Mouse (Mus musculus): ENCODE data around the gene Zfp771. TPM values are rescaled to one million over a fixed set of nuclear protein-coding genes. Genes with fewer than 3 reads are reported as not detected.
"Not testable (repeated sequence)": the region's sequence is repeated elsewhere in the genome, so short reads cannot be mapped to it uniquely, and the experiment has no call there.

Gene Zfp771
- polyA plus RNA-seq, 1 experiment from 2014 or later, result 39.6 TPM

DNA sequence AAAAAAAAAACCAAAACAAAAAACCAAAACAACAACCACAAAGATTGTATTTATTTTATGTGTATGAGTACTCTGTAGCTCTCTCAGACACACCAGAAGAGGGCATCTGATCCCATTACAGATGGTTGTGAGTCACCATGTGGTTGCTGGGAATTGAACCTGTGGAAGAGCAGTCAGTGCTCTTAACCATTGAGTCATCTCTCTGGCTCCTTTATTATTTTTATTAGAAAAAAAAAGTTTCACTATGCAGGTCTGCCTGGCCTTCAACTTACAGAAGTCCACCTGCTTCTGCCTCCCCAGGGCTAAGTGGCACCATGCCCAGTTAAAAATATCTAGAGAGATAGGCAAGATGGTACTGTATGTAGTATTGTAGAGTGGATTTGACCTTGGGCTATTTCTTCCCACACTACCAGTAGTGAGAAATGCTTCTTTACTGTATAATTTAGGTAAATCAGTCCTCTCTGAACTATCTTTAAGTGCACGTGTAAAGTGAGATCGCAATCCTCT lies 660 bp upstream of the Zfp771 start:
- Histone ChIP-seq H3K9me3 (replicated peaks; ENCODE audit: control insufficient read depth, low read length) (no peaks in the 10 kb centered on the region), H3K4me1 (ENCODE audit: control insufficient read depth, insufficient read depth, low read length) (peaks cover 21% of the 10 kb centered on the region), H3K4me2 (ENCODE audit: low read depth, low read length) (peak overlapping the region; percentile 92), H3K36me3 (ENCODE audit: control insufficient read depth, insufficient read depth) (peaks cover 8% of the 10 kb centered on the region), H3K27me3 (ENCODE audit: control insufficient read depth, insufficient read depth, low read length) (no peaks in the 10 kb centered on the region), H3K4me3 (ENCODE audit: low read length) (peak overlapping the region; percentile 95), H3K9ac (ENCODE audit: low read length) (peak overlapping the region; percentile 97), H3K27ac (ENCODE audit: low read length) (peak overlapping the region; percentile 93)
- ATAC-seq (replicated peaks; ENCODE audit: extremely low read depth, insufficient read depth, low FRiP score), result no peak
- 22% methylated on average over 2 of the region's 2 CpGs for WGBS

DNA sequence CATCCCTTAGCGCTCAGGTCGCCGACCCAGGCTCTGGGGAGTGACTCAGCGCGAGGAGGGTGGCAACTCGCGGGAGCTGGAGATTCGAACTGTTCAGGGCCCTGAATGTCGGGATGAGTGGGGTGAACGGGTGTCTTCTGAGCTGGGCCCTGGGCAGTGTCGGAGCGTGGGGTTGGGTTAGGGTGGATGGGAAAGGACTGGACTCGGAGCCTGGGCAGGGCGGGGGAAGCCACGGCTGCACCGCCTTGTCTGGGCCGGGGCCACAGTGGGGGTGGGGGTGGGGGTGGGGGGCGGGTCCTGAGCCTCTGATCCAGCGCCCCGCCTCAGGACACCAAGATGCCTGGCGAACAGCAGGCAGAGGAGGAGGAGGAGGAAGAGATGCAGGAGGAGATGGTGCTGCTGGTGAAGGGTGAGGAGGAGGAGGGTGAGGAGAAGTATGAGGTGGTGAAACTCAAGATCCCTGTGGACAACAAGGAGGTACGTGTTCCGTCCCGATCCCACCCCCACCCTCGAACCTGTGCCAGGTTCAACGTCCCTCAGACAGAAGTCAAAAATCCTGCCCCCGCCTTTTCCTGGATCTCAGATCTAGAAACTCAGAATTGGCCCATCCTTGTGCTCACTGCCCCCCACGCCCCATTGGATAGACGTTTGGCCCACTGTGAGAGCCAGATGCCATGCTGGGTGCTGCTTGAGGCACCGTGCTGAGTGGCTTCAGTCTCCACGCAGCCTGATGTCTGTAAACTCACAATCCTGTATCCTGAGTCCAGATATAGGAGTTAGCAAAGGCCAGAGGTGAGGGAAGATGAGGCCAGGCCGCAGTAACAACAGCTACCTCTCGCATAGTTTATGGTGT lies 810 bp downstream of the Zfp771 start:
- Histone ChIP-seq H3K9ac (ENCODE audit: low read length) (peak overlapping the region; percentile 97), H3K27me3 (ENCODE audit: control insufficient read depth, insufficient read depth, low read length) (no peaks in the 10 kb centered on the region), H3K27ac (ENCODE audit: low read length) (peak overlapping the region; percentile 93), H3K4me3 (ENCODE audit: low read length) (peak overlapping the region; percentile 95), H3K4me1 (ENCODE audit: control insufficient read depth, insufficient read depth, low read length) (peaks cover 21% of the 10 kb centered on the region), H3K4me2 (ENCODE audit: low read depth, low read length) (peak overlapping the region; percentile 92), H3K9me3 (replicated peaks; ENCODE audit: control insufficient read depth, low read length) (no peaks in the 10 kb centered on the region), H3K36me3 (ENCODE audit: control insufficient read depth, insufficient read depth) (no peaks in the 10 kb centered on the region; the same call in none of the 2 replicates)
- ATAC-seq (replicated peaks; ENCODE audit: extremely low read depth, insufficient read depth, low FRiP score), result peak; percentile 68
- WGBS, result 10% methylated on average over 33 of the region's 33 CpGs

DNA sequence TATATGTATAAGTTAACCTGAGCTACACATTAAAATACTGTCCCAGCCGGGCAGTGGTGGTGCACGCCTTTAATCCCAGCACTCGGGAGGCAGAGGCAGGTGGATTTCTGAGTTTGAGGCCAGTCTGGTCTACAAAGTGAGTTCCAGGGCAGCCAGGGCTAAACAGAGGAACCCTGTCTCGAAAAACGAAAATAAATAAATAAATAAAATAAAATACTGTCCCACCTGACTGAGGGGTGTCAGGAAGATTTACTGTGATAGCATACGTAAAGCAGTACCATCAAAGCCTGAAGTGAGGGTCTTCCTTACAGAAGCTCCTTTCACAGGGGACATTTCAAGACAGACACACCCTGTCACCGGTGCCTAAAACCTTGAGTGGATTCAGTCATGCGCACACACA lies 6.4 kb downstream of the Zfp771 start:
- not testable (repeated sequence) for H3K36me3 ChIP-seq (ENCODE audit: control insufficient read depth, insufficient read depth); H3K27me3 ChIP-seq (ENCODE audit: control insufficient read depth, insufficient read depth, low read length); H3K9me3 ChIP-seq (replicated peaks; ENCODE audit: control insufficient read depth, low read length); ATAC-seq (replicated peaks; ENCODE audit: extremely low read depth, insufficient read depth, low FRiP score); H3K4me3 ChIP-seq (ENCODE audit: low read length); H3K27ac ChIP-seq (ENCODE audit: low read length); H3K4me2 ChIP-seq (ENCODE audit: low read depth, low read length); H3K9ac ChIP-seq (ENCODE audit: low read length)
- H3K4me1 ChIP-seq (ENCODE audit: control insufficient read depth, insufficient read depth, low read length), result peaks cover 19% of the 10 kb centered on the region
- WGBS, result 91% methylated on average over 8 of the region's 8 CpGs

DNA sequence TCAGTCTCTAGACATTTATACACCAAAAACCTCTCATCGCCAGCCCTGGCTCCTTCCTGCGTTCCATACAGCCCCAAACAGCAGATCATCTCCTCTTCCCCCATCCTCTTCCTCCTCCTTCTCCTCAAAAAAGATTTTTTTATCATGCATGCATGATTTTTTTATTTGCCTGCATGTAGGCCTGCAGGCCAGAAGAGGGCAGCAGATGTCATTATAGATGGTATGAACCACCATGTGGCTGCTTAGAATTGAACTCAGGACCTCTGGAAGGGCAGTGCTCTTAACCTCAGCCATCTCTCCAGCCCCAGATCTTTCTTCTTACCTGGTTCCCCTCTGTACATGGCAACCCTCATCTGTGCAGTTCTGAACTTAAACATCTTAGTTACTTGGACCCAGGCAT lies 8.3 kb downstream of the Zfp771 start:
- ATAC-seq (replicated peaks; ENCODE audit: extremely low read depth, insufficient read depth, low FRiP score), result no peak
- Histone ChIP-seq H3K27ac (ENCODE audit: low read length) (no peak overlapping the region), H3K36me3 (ENCODE audit: control insufficient read depth, insufficient read depth) (no peaks in the 10 kb centered on the region; the same call in none of the 2 replicates), H3K27me3 (ENCODE audit: control insufficient read depth, insufficient read depth, low read length) (no peaks in the 10 kb centered on the region), H3K4me3 (ENCODE audit: low read length) (no peak overlapping the region), H3K9ac (ENCODE audit: low read length) (no peak overlapping the region), H3K9me3 (replicated peaks; ENCODE audit: control insufficient read depth, low read length) (no peaks in the 10 kb centered on the region), H3K4me1 (ENCODE audit: control insufficient read depth, insufficient read depth, low read length) (peaks cover 11% of the 10 kb centered on the region), H3K4me2 (ENCODE audit: low read depth, low read length) (no peak overlapping the region)
- WGBS, result 78% methylated on average over 2 of the region's 2 CpGs

DNA sequence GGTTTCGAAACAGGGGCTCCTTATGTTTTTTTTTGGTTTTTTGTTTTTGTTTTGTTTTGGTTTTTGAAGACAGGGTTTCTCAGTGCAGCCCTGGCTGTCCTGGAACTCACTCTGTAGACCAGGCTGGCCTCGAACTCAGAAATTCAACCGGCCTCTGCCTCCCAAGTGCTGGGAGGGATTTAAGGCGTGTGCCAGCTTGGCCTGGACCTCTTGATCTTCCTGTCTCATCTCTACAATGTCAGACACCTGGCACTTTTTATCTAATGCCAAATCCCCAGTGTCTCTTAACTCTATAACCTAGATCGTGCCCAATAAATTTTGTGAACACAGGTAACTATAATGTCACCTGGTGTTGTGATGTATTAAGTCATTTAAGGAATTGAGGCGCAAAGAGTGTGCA lies 9.3 kb downstream of the Zfp771 start:
- WGBS, result 78% methylated on average over 6 of the region's 6 CpGs
- no peaks in the 10 kb centered on the region; the same call in 1 of the 2 replicates for H3K36me3 ChIP-seq (ENCODE audit: control insufficient read depth, insufficient read depth)
- H3K4me2 ChIP-seq (ENCODE audit: low read depth, low read length), result peak overlapping the region; percentile 82
- H3K27ac ChIP-seq (ENCODE audit: low read length), result peak overlapping the region; percentile 89
- H3K9me3 ChIP-seq (replicated peaks; ENCODE audit: control insufficient read depth, low read length), result no peaks in the 10 kb centered on the region
- ATAC-seq (replicated peaks; ENCODE audit: extremely low read depth, insufficient read depth, low FRiP score), result no peak
- peaks cover 11% of the 10 kb centered on the region for H3K4me1 ChIP-seq (ENCODE audit: control insufficient read depth, insufficient read depth, low read length)
- H3K27me3 ChIP-seq (ENCODE audit: control insufficient read depth, insufficient read depth, low read length), result no peaks in the 10 kb centered on the region
- H3K4me3 ChIP-seq (ENCODE audit: low read length), result peak overlapping the region; percentile 70
- peak overlapping the region; percentile 88 for H3K9ac ChIP-seq (ENCODE audit: low read length)

DNA sequence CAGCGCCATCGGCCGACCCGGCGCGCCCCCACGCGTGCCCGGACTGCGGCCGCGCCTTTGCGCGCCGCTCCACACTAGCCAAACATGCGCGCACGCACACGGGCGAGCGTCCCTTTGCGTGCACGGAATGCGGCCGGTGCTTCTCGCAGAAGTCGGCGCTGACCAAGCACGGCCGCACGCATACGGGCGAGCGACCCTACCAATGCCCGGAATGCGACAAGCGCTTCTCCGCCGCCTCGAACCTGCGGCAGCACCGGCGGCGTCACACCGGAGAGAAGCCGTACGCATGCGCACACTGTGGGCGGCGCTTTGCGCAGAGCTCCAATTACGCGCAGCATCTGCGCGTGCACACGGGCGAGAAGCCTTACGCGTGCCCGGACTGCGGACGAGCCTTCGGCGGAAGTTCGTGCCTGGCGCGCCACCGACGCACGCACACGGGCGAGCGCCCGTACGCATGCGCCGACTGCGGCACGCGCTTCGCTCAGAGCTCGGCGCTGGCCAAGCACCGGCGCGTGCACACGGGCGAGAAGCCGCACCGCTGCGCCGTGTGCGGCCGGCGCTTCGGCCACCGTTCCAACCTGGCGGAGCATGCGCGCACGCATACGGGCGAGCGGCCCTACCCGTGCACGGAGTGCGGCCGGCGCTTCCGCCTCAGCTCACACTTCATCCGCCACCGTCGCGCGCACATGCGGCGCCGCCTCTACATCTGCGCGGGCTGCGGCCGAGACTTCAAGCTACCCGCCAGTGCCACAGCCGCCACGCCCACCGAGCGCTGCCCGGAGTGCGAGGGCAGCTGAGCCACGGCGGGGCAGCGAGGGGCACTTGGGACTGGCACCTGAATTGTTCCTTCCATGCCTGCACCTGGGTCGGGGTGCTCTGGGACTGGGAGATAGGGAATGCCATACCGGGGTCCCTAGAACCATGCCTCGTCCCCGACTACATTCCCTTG lies 10.0 kb downstream of the Zfp771 start:
- no peaks in the 10 kb centered on the region for H3K27me3 ChIP-seq (ENCODE audit: control insufficient read depth, insufficient read depth, low read length)
- H3K9me3 ChIP-seq (replicated peaks; ENCODE audit: control insufficient read depth, low read length), result no peaks in the 10 kb centered on the region
- H3K4me2 ChIP-seq (ENCODE audit: low read depth, low read length), result peak overlapping the region; percentile 82
- no peaks in the 10 kb centered on the region; the same call in 1 of the 2 replicates for H3K36me3 ChIP-seq (ENCODE audit: control insufficient read depth, insufficient read depth)
- H3K27ac ChIP-seq (ENCODE audit: low read length), result peak overlapping the region; percentile 89
- H3K9ac ChIP-seq (ENCODE audit: low read length), result peak overlapping the region; percentile 88
- H3K4me3 ChIP-seq (ENCODE audit: low read length), result peak overlapping the region; percentile 70
- H3K4me1 ChIP-seq (ENCODE audit: control insufficient read depth, insufficient read depth, low read length), result peaks cover 11% of the 10 kb centered on the region
- under 1% methylated on average over 132 of the region's 136 CpGs for WGBS
- peak; percentile 92 for ATAC-seq (replicated peaks; ENCODE audit: extremely low read depth, insufficient read depth, low FRiP score)

DNA sequence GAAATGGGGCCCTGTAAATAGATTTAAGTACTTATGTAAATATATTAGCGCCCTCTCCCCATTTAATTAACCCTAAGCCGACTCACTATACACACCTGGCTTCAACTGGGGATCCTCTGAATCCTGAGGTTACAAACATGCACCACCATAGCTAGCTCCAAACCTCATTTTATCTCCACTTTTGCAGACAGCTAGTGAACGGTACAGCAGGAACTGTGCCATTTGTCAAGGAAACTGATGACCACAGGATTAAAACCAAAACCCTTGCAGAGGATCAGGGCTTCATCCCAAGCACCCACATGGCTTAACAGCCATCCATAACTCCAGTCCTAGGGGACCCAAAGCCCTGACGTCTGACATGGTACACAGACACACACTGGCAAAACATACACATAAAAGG lies 10.9 kb downstream of the Zfp771 start:
- H3K27me3 ChIP-seq (ENCODE audit: control insufficient read depth, insufficient read depth, low read length), result no peaks in the 10 kb centered on the region
- peak overlapping the region; percentile 70; the same call in 1 of the 2 replicates for H3K4me3 ChIP-seq (ENCODE audit: low read length)
- H3K36me3 ChIP-seq (ENCODE audit: control insufficient read depth, insufficient read depth), result no peaks in the 10 kb centered on the region; the same call in 1 of the 2 replicates
- H3K4me2 ChIP-seq (ENCODE audit: low read depth, low read length), result peak overlapping the region; percentile 82
- no peak overlapping the region for H3K27ac ChIP-seq (ENCODE audit: low read length)
- WGBS, result 30% methylated on average over 4 of the region's 4 CpGs
- H3K9ac ChIP-seq (ENCODE audit: low read length), result peak overlapping the region; percentile 77
- no peaks in the 10 kb centered on the region for H3K9me3 ChIP-seq (replicated peaks; ENCODE audit: control insufficient read depth, low read length)
- H3K4me1 ChIP-seq (ENCODE audit: control insufficient read depth, insufficient read depth, low read length), result peaks cover 11% of the 10 kb centered on the region
- no peak for ATAC-seq (replicated peaks; ENCODE audit: extremely low read depth, insufficient read depth, low FRiP score)

DNA sequence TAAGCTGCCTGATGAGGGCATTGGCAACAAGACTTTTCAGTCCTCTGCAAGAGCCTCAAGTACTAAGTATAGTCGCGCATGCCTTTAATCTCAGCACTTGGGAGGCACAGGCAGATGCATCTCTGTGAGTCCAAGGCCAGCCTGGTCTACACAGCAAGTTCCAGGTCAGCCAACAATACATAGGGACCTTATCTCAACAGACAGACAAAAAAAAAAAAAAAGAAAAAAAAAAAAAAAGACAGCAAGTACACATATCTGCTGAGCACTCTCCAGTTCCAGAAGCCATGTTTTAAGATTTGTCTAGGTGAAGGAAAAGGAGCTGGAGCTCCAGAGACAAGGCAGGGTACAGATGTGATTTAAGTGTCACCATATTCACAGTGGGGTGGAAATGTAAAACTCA lies 11.9 kb downstream of the Zfp771 start:
- H3K27me3 ChIP-seq (ENCODE audit: control insufficient read depth, insufficient read depth, low read length), result no peaks in the 10 kb centered on the region
- no peak overlapping the region for H3K4me3 ChIP-seq (ENCODE audit: low read length)
- H3K4me1 ChIP-seq (ENCODE audit: control insufficient read depth, insufficient read depth, low read length), result peaks cover 11% of the 10 kb centered on the region
- no peaks in the 10 kb centered on the region; the same call in 1 of the 2 replicates for H3K36me3 ChIP-seq (ENCODE audit: control insufficient read depth, insufficient read depth)
- H3K27ac ChIP-seq (ENCODE audit: low read length), result no peak overlapping the region
- H3K9me3 ChIP-seq (replicated peaks; ENCODE audit: control insufficient read depth, low read length), result no peaks in the 10 kb centered on the region
- 82% methylated on average over 2 of the region's 2 CpGs for WGBS
- no peak for ATAC-seq (replicated peaks; ENCODE audit: extremely low read depth, insufficient read depth, low FRiP score)
- no peak overlapping the region for H3K9ac ChIP-seq (ENCODE audit: low read length)
- no peak overlapping the region for H3K4me2 ChIP-seq (ENCODE audit: low read depth, low read length)

Data from heart, embryonic 16.5 days (tissue).